Mouse (Mus musculus) liver, postnatal 0 days (tissue): ENCODE data around the gene Ccr1. TPM values are rescaled to one million over a fixed set of nuclear protein-coding genes. Genes with fewer than 3 reads are reported as not detected.

ENCODE experiments used
- ATAC-seq: fragments of 200-750 bp; cut with Nextera tagmentation; 2 replicates; pipeline ENCODE4 v1.8.0; 2017; ENCODE audit warnings: mild to moderate bottlenecking, moderate library complexity
- DNase-seq: peaks from one replicate; pipeline ENCODE4 v3.0.0-alpha.2; 2016
- H3K27ac ChIP-seq: fragments of 300-500 bp; sonication (generic); 2 replicates; pipeline ENCODE4 v1.5.1; 2014; ENCODE audit warnings: antibody characterized with exemption, moderate library complexity, mild to moderate bottlenecking, low read depth
- H3K27me3 ChIP-seq: fragments of 300-500 bp; sonication (generic); 2 replicates; pipeline ENCODE4 v1.6.1; 2014; ENCODE audit warnings: low read length, control low read depth, mixed read lengths; ENCODE audit not compliant: insufficient read depth
- H3K36me3 ChIP-seq: fragments of 300-500 bp; sonication (generic); replicated peaks from 2 replicates; pipeline ENCODE4 v1.6.1; 2014; ENCODE audit warnings: mild to moderate bottlenecking, control low read depth, low read length, moderate library complexity, mixed read lengths; ENCODE audit not compliant: insufficient read depth
- H3K4me1 ChIP-seq: fragments of 300-500 bp; sonication (generic); 2 replicates; pipeline ENCODE4 v1.6.1; 2014; ENCODE audit warnings: antibody characterized with exemption, mild to moderate bottlenecking, control low read depth; ENCODE audit not compliant: insufficient read depth
- H3K4me2 ChIP-seq: fragments of 300-500 bp; sonication (generic); 2 replicates; pipeline ENCODE4 v1.6.1; 2014; ENCODE audit warnings: low read depth, mild to moderate bottlenecking, low read length, moderate library complexity, mixed read lengths
- H3K4me3 ChIP-seq: fragments of 300-500 bp; sonication (generic); 2 replicates; pipeline ENCODE4 v1.5.1; 2014; ENCODE audit warnings: low read depth, low read length
- H3K9ac ChIP-seq: fragments of 300-500 bp; sonication (generic); replicated peaks from 2 replicates; pipeline ENCODE4 v1.6.1; 2014; ENCODE audit warnings: mild to moderate bottlenecking, moderate library complexity
- H3K9me3 ChIP-seq: fragments of 300-500 bp; sonication (generic); 2 replicates; pipeline ENCODE4 v1.6.1; 2016; ENCODE audit warnings: mild to moderate bottlenecking, control low read depth, low read length, mixed read lengths
- CTCF ChIP-seq: sonication (generic); IDR thresholded peaks from 2 replicates; pipeline ENCODE4 v1.5.1; 2016; ENCODE audit warnings: antibody characterized with exemption, low read depth
- EP300 ChIP-seq: IDR thresholded peaks from 2 replicates; pipeline ENCODE4 v1.6.1; 2016; ENCODE audit warnings: antibody characterized with exemption, low read depth, mild to moderate bottlenecking
- WGBS: fragments of 180-500 bp; shearing (Covaris S2); extraction: QIAGEN DNeasy Blood & Tissue Kit; methylation state at CpG from one replicate; pipeline ENCODE4 v1.1.7; 2014; ENCODE audit not compliant: insufficient replicate concordance; 5-methylcytosine and 5-hydroxymethylcytosine counted together
- polyA plus RNA-seq: library from polyadenylated mRNA; unstranded; fragments of >200 nt; fragmentation: Nextera tagmentation; extraction: Ambion mirVana; gene quantifications from 2 replicates; pipeline ENCODE4 v1.2.1, GENCODE M21; 2015

Ccr1 gene
- polyA plus RNA-seq, 1 experiment from 2014 or later, result 2.9 TPM

DNA sequence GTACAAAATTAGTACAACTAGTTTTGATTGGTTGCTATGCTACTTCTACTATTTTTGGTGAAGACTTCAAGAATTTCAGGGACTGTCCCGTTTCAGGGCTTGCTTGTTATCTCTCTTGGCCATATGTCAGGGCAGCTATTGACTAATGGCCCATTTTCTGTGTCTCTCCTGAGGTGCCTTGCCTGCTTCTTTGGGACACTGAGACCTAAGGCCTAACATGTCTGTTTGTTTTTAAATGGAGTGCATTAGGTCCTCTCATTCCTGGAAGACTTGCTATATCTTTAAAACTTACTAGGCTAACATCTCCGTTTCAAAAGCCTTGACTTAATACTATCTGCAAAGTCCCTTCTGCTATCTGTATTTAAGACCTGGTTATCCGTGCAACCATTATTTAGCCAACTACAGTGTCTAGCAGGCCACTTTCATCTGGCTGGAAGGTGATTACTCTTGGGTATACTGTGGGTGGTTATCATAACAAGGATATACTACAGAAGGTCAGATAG lies 10.5 kb downstream of the Ccr1 start:
- 51% methylated on average over 3 of the region's 3 CpGs for WGBS
- DNase-seq, result no peak
- no peaks in the 10 kb centered on the region for H3K36me3 ChIP-seq
- no peaks in the 10 kb centered on the region for H3K9me3 ChIP-seq
- H3K4me2 ChIP-seq, result no peak overlapping the region
- H3K4me3 ChIP-seq, result no peak overlapping the region
- peak; percentile 94 for ATAC-seq
- peak; percentile 95 for TF ChIP-seq EP300
- TF ChIP-seq CTCF, result no peak
- peak overlapping the region; percentile 56 for H3K27ac ChIP-seq
- no peak overlapping the region for H3K9ac ChIP-seq
- no peaks in the 10 kb centered on the region for H3K27me3 ChIP-seq
- H3K4me1 ChIP-seq, result peaks cover 12% of the 10 kb centered on the region

DNA sequence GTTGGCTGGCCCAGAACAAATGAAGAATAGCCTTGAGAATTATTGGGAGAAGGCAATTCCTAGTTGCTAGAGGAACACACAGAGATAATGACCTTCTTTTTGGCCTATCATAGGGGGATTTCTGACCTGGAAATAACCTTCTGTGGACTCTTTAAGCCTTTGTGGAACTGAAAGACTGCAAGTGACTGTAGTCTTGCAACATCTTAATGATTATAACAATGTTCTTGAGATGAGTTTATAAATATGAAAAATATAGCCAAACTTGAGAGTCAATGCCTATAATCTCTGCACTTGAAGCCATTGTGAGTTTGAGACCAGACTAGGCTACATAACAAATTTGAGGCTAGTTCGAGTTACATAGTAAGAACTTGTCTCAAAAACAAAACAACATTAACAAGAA lies 11.6 kb downstream of the Ccr1 start:
- Histone ChIP-seq H3K27me3 (no peaks in the 10 kb centered on the region), H3K27ac (no peak overlapping the region), H3K4me3 (no peak overlapping the region), H3K9ac (no peak overlapping the region), H3K9me3 (no peaks in the 10 kb centered on the region), H3K36me3 (no peaks in the 10 kb centered on the region), H3K4me2 (no peak overlapping the region), H3K4me1 (peaks cover 12% of the 10 kb centered on the region)
- no peak for ATAC-seq
- TF ChIP-seq CTCF (no peak), EP300 (no peak)
- DNase-seq, result no peak
- 70% methylated on average over 1 of the region's 1 CpGs for WGBS

- Histone ChIP-seq H3K9ac (no peak overlapping the region), H3K9me3 (no peaks in the 10 kb centered on the region), H3K4me1 (peaks cover 29% of the 10 kb centered on the region), H3K27me3 (no peaks in the 10 kb centered on the region), H3K36me3 (no peaks in the 10 kb centered on the region), H3K27ac (no peak overlapping the region), H3K4me3 (no peak overlapping the region), H3K4me2 (no peak overlapping the region)
- TF ChIP-seq EP300 (no peak), CTCF (no peak)
- ATAC-seq (no peak), DNase-seq (no peak)
- 47% methylated on average over 2 of the region's 2 CpGs for WGBS
Measured at GRCm38 (mm10) chr9:123953551-123953950, 14.9 kb downstream of the Ccr1 start.

GRCm38 (mm10) chr9:123951176-123951575 lies 17.3 kb downstream of the Ccr1 start:
- 43% methylated on average over 1 of the region's 1 CpGs for WGBS
- H3K4me2 ChIP-seq, result no peak overlapping the region

GRCm38 (mm10) chr9:123949432-123949831 lies 19.1 kb downstream of the Ccr1 start:
- Histone ChIP-seq H3K9ac (no peak overlapping the region), H3K27me3 (no peaks in the 10 kb centered on the region), H3K4me2 (no peak overlapping the region), H3K4me1 (peaks cover 24% of the 10 kb centered on the region), H3K4me3 (no peak overlapping the region), H3K27ac (peak overlapping the region; percentile 45; the same call in 1 of the 2 replicates), H3K36me3 (no peaks in the 10 kb centered on the region), H3K9me3 (no peaks in the 10 kb centered on the region)
- TF ChIP-seq CTCF (no peak), EP300 (no peak)
- no peak for ATAC-seq
- 65% methylated on average over 2 of the region's 2 CpGs for WGBS
- DNase-seq, result no peak

More at GRCm38 (mm10) chr9:123951176-123951575, 17.3 kb downstream of the Ccr1 start:
- TF ChIP-seq EP300, result 0 out of 2 replicates have a peak, but pooled peaks have one; percentile 11
- TF ChIP-seq CTCF, result no peak
- Histone ChIP-seq H3K36me3 (no peaks in the 10 kb centered on the region), H3K27me3 (no peaks in the 10 kb centered on the region), H3K9me3 (no peaks in the 10 kb centered on the region), H3K4me1 (peaks cover 24% of the 10 kb centered on the region), H3K9ac (no peak overlapping the region), H3K4me3 (no peak overlapping the region), H3K27ac (peak overlapping the region; percentile 22; the same call in 1 of the 2 replicates)
- no peak for ATAC-seq
- DNase-seq, result no peak

GRCm38 (mm10) chr9:123947815-123948214 lies 20.7 kb downstream of the Ccr1 start:
- no peak for ATAC-seq
- TF ChIP-seq EP300, result no peak
- no peak for TF ChIP-seq CTCF
- H3K36me3 ChIP-seq, result no peaks in the 10 kb centered on the region
- H3K4me2 ChIP-seq, result no peak overlapping the region
- H3K27ac ChIP-seq, result no peak overlapping the region
- no peak overlapping the region for H3K4me3 ChIP-seq
- H3K9me3 ChIP-seq, result no peaks in the 10 kb centered on the region
- H3K4me1 ChIP-seq, result peaks cover 18% of the 10 kb centered on the region
- H3K9ac ChIP-seq, result no peak overlapping the region
- no peaks in the 10 kb centered on the region for H3K27me3 ChIP-seq
- 49% methylated on average over 1 of the region's 1 CpGs for WGBS
- DNase-seq, result no peak

DNA sequence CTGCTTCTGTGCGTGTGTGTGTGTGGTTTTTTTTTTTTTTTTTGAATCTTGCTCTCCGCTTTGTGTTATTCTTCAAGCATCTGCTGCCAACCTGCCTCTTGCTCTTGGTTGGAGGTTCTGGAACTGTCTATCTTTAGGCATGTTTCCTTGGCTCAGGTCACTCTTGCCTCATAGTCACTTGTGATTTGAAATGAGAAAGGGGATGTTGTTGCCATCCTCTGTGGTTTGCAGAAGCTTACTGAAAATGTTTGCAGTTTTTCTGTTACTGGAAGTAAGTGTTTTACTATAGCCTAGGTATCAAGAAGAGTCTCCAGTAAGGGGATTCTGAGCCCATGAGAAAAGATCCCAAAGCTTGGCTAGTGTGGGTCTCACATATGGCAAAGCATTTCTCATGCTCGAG lies 26.5 kb downstream of the Ccr1 start:
- peak; percentile 62 for ATAC-seq
- H3K36me3 ChIP-seq, result no peaks in the 10 kb centered on the region
- H3K4me1 ChIP-seq, result peaks cover 16% of the 10 kb centered on the region
- no peak overlapping the region for H3K4me3 ChIP-seq
- no peak for DNase-seq
- H3K4me2 ChIP-seq, result no peak overlapping the region
- TF ChIP-seq CTCF (no peak), EP300 (peak; percentile 68)
- WGBS, result 63% methylated on average over 3 of the region's 3 CpGs
- H3K9me3 ChIP-seq, result no peaks in the 10 kb centered on the region
- H3K27ac ChIP-seq, result peak overlapping the region; percentile 84
- H3K9ac ChIP-seq, result no peak overlapping the region
- no peaks in the 10 kb centered on the region for H3K27me3 ChIP-seq
